Mouse (Mus musculus): ENCODE data around the gene Clcn2. TPM values are rescaled to one million over a fixed set of nuclear protein-coding genes. Genes with fewer than 3 reads are reported as not detected.

Gene Clcn2
- polyA plus RNA-seq, 1 experiment from 2014 or later = 43.3 TPM

GRCm38 (mm10) chr16:20721808-20722207 lies 4.3 kb upstream of the Clcn2 start:
- ATAC-seq (ENCODE audit: low FRiP score, low read depth) = no peak
- no peak overlapping the region for H3K27ac ChIP-seq
- no peak overlapping the region for H3K4me3 ChIP-seq
- H3K36me3 ChIP-seq = peaks cover 30% of the 10 kb centered on the region
- 88% methylated on average over 10 of the region's 10 CpGs for WGBS
- no peak overlapping the region for H3K4me2 ChIP-seq (replicated peaks)
- H3K4me1 ChIP-seq = peaks cover 10% of the 10 kb centered on the region
- H3K27me3 ChIP-seq (replicated peaks) = no peaks in the 10 kb centered on the region
- H3K9me3 ChIP-seq = no peaks in the 10 kb centered on the region
- no peak overlapping the region for H3K9ac ChIP-seq

- Histone ChIP-seq H3K4me3 (peak overlapping the region; percentile 58), H3K27me3 (replicated peaks) (no peaks in the 10 kb centered on the region), H3K27ac (no peak overlapping the region), H3K4me2 (replicated peaks) (peak overlapping the region; percentile 86), H3K9me3 (no peaks in the 10 kb centered on the region), H3K4me1 (peaks cover 32% of the 10 kb centered on the region), H3K36me3 (peaks cover 37% of the 10 kb centered on the region), H3K9ac (peak overlapping the region; percentile 76)
- ATAC-seq (ENCODE audit: low FRiP score, low read depth) = peak; percentile 11
- WGBS = 3% methylated on average over 18 of the region's 18 CpGs
These were observed 578 bp upstream of the Clcn2 start for GRCm38 (mm10) chr16:20717978-20718670.

GRCm38 (mm10) chr16:20716841-20717180 lies 735 bp downstream of the Clcn2 start:
- Histone ChIP-seq H3K27ac (peak overlapping the region; percentile 74), H3K4me1 (peaks cover 32% of the 10 kb centered on the region), H3K9me3 (no peaks in the 10 kb centered on the region), H3K9ac (peak overlapping the region; percentile 76), H3K27me3 (replicated peaks) (no peaks in the 10 kb centered on the region), H3K4me2 (replicated peaks) (peak overlapping the region; percentile 86), H3K4me3 (peak overlapping the region; percentile 58), H3K36me3 (peaks cover 40% of the 10 kb centered on the region)
- WGBS = under 1% methylated on average over 8 of the region's 8 CpGs
- ATAC-seq (ENCODE audit: low FRiP score, low read depth) = no peak; the same call in none of the 2 replicates

- Histone ChIP-seq H3K36me3 (peaks cover 40% of the 10 kb centered on the region), H3K4me3 (peak overlapping the region; percentile 58), H3K27me3 (replicated peaks) (no peaks in the 10 kb centered on the region), H3K27ac (peak overlapping the region; percentile 74), H3K4me2 (replicated peaks) (peak overlapping the region; percentile 86), H3K9me3 (no peaks in the 10 kb centered on the region), H3K4me1 (peaks cover 32% of the 10 kb centered on the region), H3K9ac (peak overlapping the region; percentile 76)
- ATAC-seq (ENCODE audit: low FRiP score, low read depth) = peak; percentile 81
- under 1% methylated on average over 66 of the region's 68 CpGs for WGBS
These were observed 1.3 kb downstream of the Clcn2 start for GRCm38 (mm10) chr16:20715976-20716840.

GRCm38 (mm10) chr16:20715566-20715965 lies 2.0 kb downstream of the Clcn2 start:
- Histone ChIP-seq H3K4me3 (peak overlapping the region; percentile 58), H3K36me3 (peaks cover 40% of the 10 kb centered on the region), H3K27me3 (replicated peaks) (no peaks in the 10 kb centered on the region), H3K27ac (peak overlapping the region; percentile 74; the same call in 1 of the 2 replicates), H3K9me3 (no peaks in the 10 kb centered on the region), H3K4me2 (replicated peaks) (peak overlapping the region; percentile 86), H3K9ac (peak overlapping the region; percentile 76), H3K4me1 (peaks cover 32% of the 10 kb centered on the region)
- ATAC-seq (ENCODE audit: low FRiP score, low read depth) = no peak; the same call in 1 of the 2 replicates
- 1% methylated on average over 12 of the region's 12 CpGs for WGBS

GRCm38 (mm10) chr16:20715161-20715560 lies 2.4 kb downstream of the Clcn2 start:
- no peak for ATAC-seq (ENCODE audit: low FRiP score, low read depth)
- Histone ChIP-seq H3K4me3 (peak overlapping the region; percentile 58), H3K9me3 (no peaks in the 10 kb centered on the region), H3K9ac (peak overlapping the region; percentile 76), H3K27me3 (replicated peaks) (no peaks in the 10 kb centered on the region), H3K27ac (no peak overlapping the region), H3K36me3 (peaks cover 40% of the 10 kb centered on the region), H3K4me1 (peaks cover 32% of the 10 kb centered on the region), H3K4me2 (replicated peaks) (peak overlapping the region; percentile 86)
- 55% methylated on average over 2 of the region's 2 CpGs for WGBS

- no peaks in the 10 kb centered on the region for H3K9me3 ChIP-seq
- no peak overlapping the region for H3K27ac ChIP-seq
- H3K27me3 ChIP-seq (replicated peaks) = no peaks in the 10 kb centered on the region
- 23% methylated on average over 11 of the region's 11 CpGs for WGBS
- ATAC-seq (ENCODE audit: low FRiP score, low read depth) = no peak
- H3K9ac ChIP-seq = peak overlapping the region; percentile 76
- H3K4me3 ChIP-seq = peak overlapping the region; percentile 58
- peaks cover 36% of the 10 kb centered on the region for H3K36me3 ChIP-seq
- peak overlapping the region; percentile 86 for H3K4me2 ChIP-seq (replicated peaks)
- H3K4me1 ChIP-seq = peaks cover 32% of the 10 kb centered on the region
These were observed 3.1 kb downstream of the Clcn2 start for GRCm38 (mm10) chr16:20714307-20715080.

- 92% methylated on average over 7 of the region's 7 CpGs for WGBS
- Histone ChIP-seq H3K9me3 (no peaks in the 10 kb centered on the region), H3K4me3 (no peak overlapping the region), H3K9ac (0 out of 2 replicates have a peak overlapping the region, but pooled peaks have one; percentile 76), H3K36me3 (peaks cover 41% of the 10 kb centered on the region), H3K4me1 (peaks cover 23% of the 10 kb centered on the region), H3K27me3 (replicated peaks) (no peaks in the 10 kb centered on the region), H3K27ac (no peak overlapping the region), H3K4me2 (replicated peaks) (peak overlapping the region; percentile 86; the same call in 1 of the 2 replicates)
- no peak for ATAC-seq (ENCODE audit: low FRiP score, low read depth)
These were observed 4.7 kb downstream of the Clcn2 start for GRCm38 (mm10) chr16:20712889-20713288.

GRCm38 (mm10) chr16:20712190-20712589 lies 5.4 kb downstream of the Clcn2 start:
- Histone ChIP-seq H3K9ac (no peak overlapping the region), H3K4me3 (no peak overlapping the region), H3K4me2 (replicated peaks) (no peak overlapping the region), H3K4me1 (peaks cover 23% of the 10 kb centered on the region), H3K27ac (no peak overlapping the region), H3K36me3 (peaks cover 48% of the 10 kb centered on the region), H3K27me3 (replicated peaks) (no peaks in the 10 kb centered on the region), H3K9me3 (no peaks in the 10 kb centered on the region)
- WGBS = 82% methylated on average over 9 of the region's 9 CpGs
- ATAC-seq (ENCODE audit: low FRiP score, low read depth) = no peak

GRCm38 (mm10) chr16:20710810-20711209 lies 6.7 kb downstream of the Clcn2 start:
- H3K27ac ChIP-seq = no peak overlapping the region
- no peaks in the 10 kb centered on the region for H3K27me3 ChIP-seq (replicated peaks)
- 88% methylated on average over 4 of the region's 4 CpGs for WGBS
- no peak overlapping the region for H3K4me2 ChIP-seq (replicated peaks)
- no peak overlapping the region for H3K9ac ChIP-seq
- peaks cover 60% of the 10 kb centered on the region for H3K36me3 ChIP-seq
- no peak overlapping the region for H3K4me3 ChIP-seq
- ATAC-seq (ENCODE audit: low FRiP score, low read depth) = no peak
- peaks cover 23% of the 10 kb centered on the region for H3K4me1 ChIP-seq
- H3K9me3 ChIP-seq = no peaks in the 10 kb centered on the region

GRCm38 (mm10) chr16:20710370-20710769 lies 7.2 kb downstream of the Clcn2 start:
- H3K36me3 ChIP-seq = peaks cover 65% of the 10 kb centered on the region
- no peak overlapping the region for H3K9ac ChIP-seq
- H3K27ac ChIP-seq = no peak overlapping the region
- H3K9me3 ChIP-seq = no peaks in the 10 kb centered on the region
- no peak overlapping the region for H3K4me3 ChIP-seq
- WGBS = 95% methylated on average over 11 of the region's 11 CpGs
- no peak overlapping the region for H3K4me2 ChIP-seq (replicated peaks)
- H3K4me1 ChIP-seq = peaks cover 21% of the 10 kb centered on the region
- no peak for ATAC-seq (ENCODE audit: low FRiP score, low read depth)
- no peaks in the 10 kb centered on the region for H3K27me3 ChIP-seq (replicated peaks)
